Mouse (Mus musculus): ENCODE results near the gene Pknox2.

DNA sequence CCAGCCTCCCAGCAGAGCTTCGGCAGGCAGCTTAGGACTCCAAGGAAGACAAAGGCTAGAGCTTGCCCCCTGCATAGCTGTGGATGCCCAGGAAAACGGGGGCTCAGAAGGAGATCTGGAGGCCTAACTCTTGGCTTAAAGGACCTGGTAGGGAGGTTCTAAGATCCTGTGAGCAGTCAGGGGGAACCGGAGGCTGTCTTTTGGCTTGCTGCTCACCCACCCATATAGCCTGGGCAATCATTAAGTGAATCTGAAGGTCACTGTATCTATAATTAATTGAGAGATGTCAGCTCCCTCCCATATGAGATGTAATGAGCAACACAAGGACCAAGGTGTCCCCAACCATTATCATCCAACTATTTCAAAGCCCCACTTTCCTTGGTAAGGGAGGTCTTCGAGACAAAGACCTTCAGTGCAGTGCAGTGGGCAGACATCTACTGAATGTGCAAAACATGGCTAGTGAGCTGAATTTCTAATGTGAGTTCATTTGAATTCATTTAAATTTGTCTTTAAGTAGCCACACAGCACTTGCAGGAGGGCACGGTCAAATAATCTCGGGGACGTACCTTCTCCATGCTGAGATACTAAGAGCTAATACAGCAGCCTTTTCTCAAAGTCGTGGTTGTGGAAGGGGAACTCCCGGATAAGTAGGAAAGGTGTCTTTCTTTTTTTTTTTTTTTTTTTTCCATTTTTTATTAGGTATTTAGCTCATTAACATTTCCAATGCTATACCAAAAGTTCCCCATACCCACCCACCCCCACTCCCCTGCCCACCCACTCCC is 30.4 kb downstream of the Pknox2 start:
- TF ChIP-seq CHD2 (IDR thresholded peaks at IDR 0.05; ENCODE audit: low read depth, low read length), result no peak
- no peak for TF ChIP-seq ZC3H11A (IDR thresholded peaks at IDR 0.05; ENCODE audit: borderline replicate concordance, low read depth, low read length)
- TF ChIP-seq ZNF384 (IDR thresholded peaks at IDR 0.05; ENCODE audit: low read depth, low read length), result no peak
- no peak for TF ChIP-seq HCFC1 (IDR thresholded peaks at IDR 0.05; ENCODE audit: borderline replicate concordance, insufficient read depth, low read length)
- no peak for TF ChIP-seq MAFK (IDR thresholded peaks at IDR 0.05; ENCODE audit: insufficient read depth, low read depth, low read length)

Measured in ES-E14 (cell line).